Mouse (Mus musculus): ENCODE data around the gene Plppr4.

The Plppr4 gene

DNA sequence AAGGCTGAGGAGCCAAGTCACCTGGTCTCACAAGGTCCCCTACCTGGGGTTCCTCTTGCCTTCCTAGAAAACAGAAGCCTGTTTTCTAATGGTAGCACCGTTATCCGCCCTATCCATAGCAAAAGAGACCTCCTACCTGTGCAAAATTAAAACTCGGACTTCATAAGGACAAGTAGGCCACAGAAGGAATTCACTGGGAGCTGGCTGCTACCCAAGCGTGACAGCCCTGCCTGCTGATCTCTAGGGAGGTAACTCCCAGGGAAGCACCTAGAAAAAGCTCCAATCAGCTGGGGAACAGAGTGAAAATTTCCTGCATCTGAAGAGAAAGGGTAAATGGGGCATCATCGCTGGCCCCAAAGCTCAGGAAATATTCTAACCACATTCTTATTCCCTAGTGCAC is at the start of gene Plppr4:
Gene Plppr4 (minus strand): TSS at position 349 of the 400 bp plus-strand sequence.
- no peak for DNase-seq (ENCODE audit: low spot score)

DNA sequence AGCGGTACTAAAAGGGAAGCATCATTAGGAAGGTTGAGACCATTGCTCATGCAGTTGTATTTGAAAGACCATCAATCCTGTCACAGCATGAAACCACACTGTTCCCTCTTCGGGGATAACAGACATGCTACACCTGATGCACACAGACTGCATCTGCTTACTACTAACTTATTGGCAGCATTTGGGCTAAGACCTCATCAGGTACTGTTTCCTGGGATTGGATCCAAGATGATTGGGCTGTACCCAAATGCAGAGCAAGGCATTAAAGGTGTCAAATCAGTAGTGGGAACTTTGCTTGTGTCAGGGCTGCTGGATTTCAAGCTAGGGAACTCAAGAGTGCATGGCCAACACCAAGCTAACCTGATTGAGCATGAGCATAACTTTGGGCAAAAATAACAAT is 45.1 kb upstream of the Plppr4 start:
- DNase-seq (ENCODE audit: low spot score), result no peak

GRCm38 (mm10) chr3:117403740-117404139 is 43.1 kb upstream of the Plppr4 start:
- no peak for DNase-seq (ENCODE audit: low spot score)

GRCm38 (mm10) chr3:117366041-117366440 is 5.4 kb upstream of the Plppr4 start:
- no peak for DNase-seq (ENCODE audit: low spot score)

DNA sequence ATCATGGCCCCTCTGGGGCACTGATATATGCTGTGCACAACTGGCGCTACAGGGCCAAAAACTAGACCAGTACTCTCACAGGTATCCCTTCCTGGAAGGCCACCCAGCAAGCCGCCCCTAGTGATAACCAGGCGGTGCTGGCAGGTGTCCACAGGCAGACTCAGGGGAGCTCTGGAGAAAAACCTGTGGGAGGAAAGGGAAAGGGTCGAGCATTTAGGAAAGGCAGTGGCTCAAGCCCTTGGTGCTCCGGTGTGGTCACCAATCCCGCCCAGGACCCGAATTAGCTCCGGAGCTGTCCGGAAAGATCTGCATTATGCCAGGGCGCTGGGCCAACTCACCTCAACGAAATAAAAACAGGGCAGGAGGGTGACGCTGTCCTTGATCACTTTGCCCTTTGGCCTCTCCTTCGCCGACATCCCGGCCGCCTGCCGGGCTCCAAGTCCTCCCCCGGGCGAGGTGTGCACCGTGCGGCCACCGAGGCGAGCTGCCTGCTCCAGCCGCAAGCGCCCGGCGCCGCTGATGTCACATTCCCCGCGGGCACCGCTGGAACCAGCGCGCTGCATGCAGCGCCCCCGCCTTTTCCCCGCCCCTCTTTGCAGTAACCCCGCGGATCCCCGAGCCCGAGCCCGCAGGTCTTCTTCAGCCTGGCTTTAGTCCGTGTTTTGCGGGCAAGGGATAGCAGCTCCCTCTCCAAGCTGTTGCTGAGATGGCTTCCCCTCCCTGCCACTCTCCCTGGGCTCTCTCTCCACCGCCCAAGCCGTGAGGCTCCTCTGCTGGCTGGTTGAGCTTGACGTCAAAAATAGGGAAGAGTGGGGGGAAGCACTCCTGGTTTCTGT is 772 bp downstream of the Plppr4 start:
- DNase-seq (ENCODE audit: low spot score), result peak; percentile 61

DNA sequence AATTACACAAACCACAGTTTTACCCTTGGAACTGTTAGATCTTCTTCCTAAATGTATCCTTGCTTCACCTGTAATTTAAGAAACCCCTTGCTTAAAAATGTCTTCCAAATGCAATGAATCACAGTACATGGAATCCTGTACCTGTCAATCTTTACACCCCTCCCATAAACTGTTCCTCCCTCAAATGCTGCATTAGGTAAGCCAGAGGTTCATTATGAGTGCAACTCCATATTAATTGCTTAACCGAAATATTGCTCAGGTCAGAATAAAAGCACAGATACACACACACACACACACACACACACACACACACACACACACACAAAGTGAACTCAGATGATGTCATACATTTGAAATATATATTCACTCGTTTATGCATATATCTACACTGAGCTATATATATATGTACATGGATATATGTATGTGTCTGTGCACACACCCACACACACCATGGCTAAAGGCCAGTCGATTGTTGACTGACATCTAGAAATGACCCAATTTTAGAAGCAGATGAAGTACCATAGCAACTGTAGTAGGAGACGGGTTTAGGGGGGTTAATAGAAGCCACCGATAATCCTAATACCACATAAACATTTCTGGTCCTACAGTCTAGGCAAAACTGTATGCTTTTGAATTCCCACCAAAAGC is 1.6 kb downstream of the Plppr4 start:
- DNase-seq (ENCODE audit: low spot score), result no peak

GRCm38 (mm10) chr3:117357367-117357766 is 3.3 kb downstream of the Plppr4 start:
- DNase-seq (ENCODE audit: low spot score), result no peak

DNA sequence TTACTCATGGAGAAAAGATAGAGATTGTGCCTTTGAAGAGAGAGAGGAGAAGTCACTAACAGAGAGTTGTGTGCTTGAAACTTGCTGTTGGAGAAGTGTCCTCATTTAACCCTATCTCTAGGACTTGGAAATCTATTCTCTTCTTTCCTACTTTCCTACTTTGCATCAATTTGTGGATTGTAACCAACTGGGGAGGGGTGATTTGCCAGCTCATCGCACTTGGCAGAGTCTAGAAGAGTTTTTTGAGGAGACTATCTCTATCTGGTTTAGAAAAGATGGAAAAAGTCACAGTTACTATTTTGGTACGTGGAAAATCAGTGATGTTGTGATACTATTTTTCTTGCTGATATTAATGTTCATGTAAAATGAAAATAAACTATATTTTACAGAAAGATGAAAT is 6.7 kb downstream of the Plppr4 start:
- DNase-seq (ENCODE audit: low spot score), result no peak

DNA sequence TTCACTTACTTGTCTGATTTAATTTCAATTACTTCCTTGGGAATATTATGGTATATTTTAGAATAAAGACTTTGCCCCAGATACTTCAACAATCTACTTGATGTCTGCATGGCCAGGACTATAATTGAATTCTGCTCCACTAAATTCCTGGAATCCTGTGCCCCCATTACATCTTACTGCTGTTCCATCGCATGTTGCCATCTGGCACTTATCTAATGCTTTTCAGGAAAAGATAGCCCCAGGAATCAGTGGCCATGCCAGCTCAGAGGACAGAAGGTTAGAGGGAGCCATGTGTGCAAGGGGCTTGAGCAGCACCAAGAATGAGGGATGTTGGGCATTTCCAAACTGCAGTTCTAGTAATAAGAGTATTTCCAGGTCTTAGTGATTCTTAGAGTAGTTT is 14.3 kb downstream of the Plppr4 start:
- no peak for DNase-seq (ENCODE audit: low spot score)

- no peak for DNase-seq (ENCODE audit: low spot score)
These were observed 29.2 kb downstream of the Plppr4 start for GRCm38 (mm10) chr3:117331502-117331901.

DNA sequence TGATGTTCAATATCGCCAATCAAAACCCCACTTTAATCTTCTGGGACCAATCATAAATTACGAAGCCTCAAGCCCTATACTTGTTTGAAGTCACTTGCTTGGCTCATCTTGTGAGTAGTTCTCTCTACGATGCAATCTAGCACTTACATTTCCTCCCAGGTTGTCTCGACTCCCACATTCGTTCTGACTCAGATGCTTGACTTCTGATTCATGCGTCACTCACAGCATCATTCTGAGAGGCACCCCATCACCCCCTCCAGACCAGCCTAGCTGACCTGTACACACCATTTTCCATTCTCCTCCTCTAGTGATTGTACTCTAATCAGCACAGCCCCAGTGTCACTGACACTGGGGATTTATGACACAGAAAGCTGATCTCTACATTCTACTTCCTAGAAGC is 31.2 kb downstream of the Plppr4 start:
- no peak for DNase-seq (ENCODE audit: low spot score)

DNA sequence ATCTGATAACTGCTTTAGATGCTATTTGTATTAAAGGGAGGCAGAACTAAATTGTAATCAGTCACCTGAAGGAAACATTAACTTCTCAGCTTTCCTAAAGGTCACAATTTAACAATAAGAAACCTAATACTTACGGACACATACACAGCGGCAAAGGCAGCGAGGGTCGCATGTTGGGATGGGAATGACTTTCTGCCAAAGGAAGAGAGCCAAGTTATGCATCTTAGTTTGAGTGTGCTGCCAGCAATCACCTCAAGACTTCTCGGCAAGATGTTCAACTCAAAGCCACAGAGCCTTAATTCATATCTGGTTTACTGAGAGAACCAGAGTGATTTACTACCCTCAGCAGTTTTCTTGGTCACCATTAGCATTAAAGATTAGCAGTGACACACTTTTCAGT is 34.1 kb downstream of the Plppr4 start:
- DNase-seq (ENCODE audit: low spot score), result no peak

DNA sequence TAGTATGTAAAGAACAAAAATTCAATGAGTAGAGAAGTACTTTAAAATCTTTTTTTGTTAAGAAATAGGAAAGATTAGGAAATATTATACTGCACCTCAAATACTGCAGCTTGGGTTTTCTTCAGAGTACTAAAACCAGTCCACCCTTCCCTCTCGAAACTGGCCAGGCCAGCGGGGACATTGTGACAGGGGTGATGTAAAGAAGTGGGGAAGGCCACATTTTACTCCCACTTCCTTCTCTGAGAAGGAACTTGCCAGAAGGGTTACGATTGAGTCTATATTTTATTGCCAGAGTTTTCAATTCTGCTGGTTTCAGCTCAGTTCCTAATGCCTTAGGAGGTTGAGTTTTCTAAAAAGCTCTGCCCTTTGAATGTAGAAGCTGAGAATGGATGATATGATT is 41.0 kb downstream of the Plppr4 start:
- no peak for DNase-seq (ENCODE audit: low spot score)

DNA sequence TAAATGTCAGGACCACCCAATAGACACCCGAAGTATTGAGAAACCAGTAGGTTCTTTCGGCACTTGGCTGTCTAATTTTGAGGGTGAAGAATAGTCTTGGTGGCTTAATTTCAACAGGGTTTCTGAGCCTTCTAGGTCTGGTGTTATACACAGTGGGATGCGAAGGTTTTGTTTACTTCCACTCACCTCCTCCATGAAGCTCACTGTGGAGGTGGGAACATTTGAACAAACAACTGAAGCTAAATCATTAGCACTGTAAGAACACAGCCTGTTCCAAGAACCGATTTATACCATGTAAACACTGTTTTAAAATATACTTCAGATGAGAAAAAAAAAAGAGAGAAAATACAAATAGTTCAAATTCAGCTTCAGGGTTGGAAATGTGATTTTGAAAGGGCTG is 47.3 kb downstream of the Plppr4 start:
- DNase-seq (ENCODE audit: low spot score), result no peak

GRCm38 (mm10) chr3:117312097-117312496 is 48.6 kb downstream of the Plppr4 start:
- no peak for DNase-seq (ENCODE audit: low spot score)

DNA sequence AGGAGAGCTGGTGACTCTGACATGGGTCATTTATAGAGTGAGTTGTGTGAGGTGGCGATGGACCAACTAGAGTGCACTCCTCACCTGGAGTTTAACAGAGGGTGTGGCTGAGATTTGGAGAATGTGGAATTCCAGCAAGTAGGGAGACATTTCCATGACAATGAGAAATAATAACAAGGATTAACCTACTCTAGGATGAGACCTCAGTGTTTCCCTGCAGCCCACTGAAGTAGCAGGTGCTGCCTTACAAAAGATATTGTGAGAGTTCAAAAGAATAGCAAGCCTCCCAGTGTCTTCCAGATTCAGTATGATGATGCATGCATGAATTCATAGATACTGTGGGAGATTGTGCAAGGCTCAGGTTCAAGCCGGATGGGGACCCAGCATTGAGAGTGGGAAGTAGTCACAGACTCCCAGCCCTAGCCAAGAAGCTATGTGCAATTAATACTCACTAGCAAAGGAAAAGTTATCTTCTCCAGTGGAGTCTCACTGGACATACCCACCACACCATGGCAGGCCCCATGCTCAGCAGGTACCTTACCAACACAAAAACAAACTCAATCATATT is 49.8 kb downstream of the Plppr4 start:
- DNase-seq (ENCODE audit: low spot score), result no peak

- no peak for DNase-seq (ENCODE audit: low spot score)
These were observed 51.1 kb downstream of the Plppr4 start for GRCm38 (mm10) chr3:117309580-117309910.

- DNase-seq (ENCODE audit: low spot score), result no peak
These were observed 51.6 kb downstream of the Plppr4 start for GRCm38 (mm10) chr3:117308895-117309579.

DNA sequence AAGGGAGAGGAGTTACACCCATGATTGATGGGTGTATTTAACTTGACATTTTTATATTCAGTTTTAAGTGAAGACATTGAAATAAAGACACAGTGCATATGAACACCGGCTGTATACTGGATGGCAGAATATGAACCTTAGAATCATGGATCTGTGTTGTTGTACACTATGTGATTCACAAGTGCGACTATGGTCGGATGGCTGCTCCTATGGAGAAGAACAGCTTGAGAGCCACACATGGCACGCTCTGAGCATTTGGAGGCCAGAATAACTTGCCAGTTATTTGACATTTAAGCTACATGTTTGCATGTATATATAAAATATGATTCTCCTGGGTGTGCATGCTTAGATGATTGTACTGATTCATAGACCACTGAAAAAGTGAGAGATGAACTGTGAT is 53.1 kb downstream of the Plppr4 start:
- no peak for DNase-seq (ENCODE audit: low spot score)

- DNase-seq (ENCODE audit: low spot score), result no peak
These were observed 56.6 kb downstream of the Plppr4 start for GRCm38 (mm10) chr3:117304037-117304436.

DNA sequence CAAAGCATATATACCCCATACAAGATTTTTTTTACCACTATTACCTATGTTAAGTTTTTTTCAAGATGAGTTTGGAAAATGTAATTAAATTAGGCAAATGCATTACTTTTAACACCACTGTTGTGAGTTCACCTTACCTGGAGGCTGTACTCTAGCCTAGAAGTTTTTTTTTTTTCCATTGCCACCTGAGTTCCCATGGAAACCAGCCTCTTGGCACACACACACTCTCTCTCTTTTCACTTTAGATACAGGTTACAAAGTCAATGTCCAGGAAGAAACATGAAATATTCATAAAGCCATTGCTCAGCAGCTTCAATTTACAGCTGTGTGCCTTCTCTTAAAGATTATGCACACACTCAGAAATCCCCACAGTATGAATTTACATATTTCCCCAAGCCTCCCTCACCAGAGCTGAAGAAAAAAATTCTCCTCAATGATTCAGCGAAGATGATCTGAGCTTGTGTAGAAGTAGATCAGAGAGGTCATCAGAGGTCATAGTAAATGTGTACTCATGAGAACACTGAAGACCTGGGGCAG is 59.9 kb downstream of the Plppr4 start:
- no peak for DNase-seq (ENCODE audit: low spot score)

DNA sequence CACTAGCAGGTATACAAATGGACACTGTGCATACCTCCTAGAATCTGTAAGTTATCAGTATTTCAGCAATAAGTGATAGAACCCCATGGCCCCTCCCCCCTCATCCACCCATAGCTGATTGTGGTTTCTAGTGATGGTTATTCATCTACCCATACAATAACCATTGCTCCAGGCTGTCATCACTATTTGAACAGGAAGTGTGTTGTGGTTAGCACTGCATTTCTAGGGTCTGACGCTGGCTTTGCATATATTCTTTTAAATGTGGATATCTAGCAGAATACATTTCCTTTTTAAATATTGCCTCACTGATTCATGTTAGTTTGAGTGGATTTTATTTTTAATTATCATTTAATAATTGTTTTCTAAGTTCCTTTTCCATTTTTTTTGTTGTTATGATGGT is 62.9 kb downstream of the Plppr4 start:
- no peak for DNase-seq (ENCODE audit: low spot score)
